31 mouse cellular contexts compared by ENCODE assay signal in genomic region chr11:71289490-71289889, GRCm38 (mm10). TPM values are rescaled to one million over a fixed set of nuclear protein-coding genes. Genes with fewer than 3 reads are reported as not detected.
"Had no signal": no experiment of that assay in that cellular context is flagged by ENCODE, and none has a peak within 500 bp of the region (broad histone marks: within the 10 kb centered on the region; RNA-seq: fewer than 3 reads in every experiment).

No protein-coding gene starts in this region.

- H3K4me2 ChIP-seq: embryonic facial prominence, embryonic 12.5 days; embryonic facial prominence, embryonic 13.5 days; embryonic facial prominence, embryonic 15.5 days; forebrain, embryonic 12.5 days; forebrain, embryonic 13.5 days; forebrain, embryonic 15.5 days had no signal

- ATAC-seq: forebrain, embryonic 13.5 days; forebrain, embryonic 14.5 days; forebrain, embryonic 15.5 days; forebrain, embryonic 16.5 days; forebrain, postnatal 0 days had no signal

- H3K27me3 ChIP-seq: embryonic facial prominence, embryonic 12.5 days; embryonic facial prominence, embryonic 13.5 days; embryonic facial prominence, embryonic 15.5 days; forebrain, embryonic 12.5 days; forebrain, embryonic 13.5 days; forebrain, embryonic 15.5 days had no signal

- H3K36me3 ChIP-seq: embryonic facial prominence, embryonic 10.5 days; embryonic facial prominence, embryonic 12.5 days; embryonic facial prominence, embryonic 13.5 days; embryonic facial prominence, embryonic 15.5 days; forebrain, embryonic 10.5 days; forebrain, embryonic 12.5 days; forebrain, embryonic 15.5 days had no signal

- H3K9ac ChIP-seq: embryonic facial prominence, embryonic 12.5 days; embryonic facial prominence, embryonic 13.5 days; embryonic facial prominence, embryonic 15.5 days; forebrain, embryonic 12.5 days; forebrain, embryonic 13.5 days; forebrain, embryonic 15.5 days; forebrain, postnatal 0 days had no signal

- H3K4me3 ChIP-seq: embryonic facial prominence, embryonic 10.5 days; embryonic facial prominence, embryonic 12.5 days; embryonic facial prominence, embryonic 13.5 days; embryonic facial prominence, embryonic 15.5 days; erythroblast, embryonic 14.5 days; forebrain, embryonic 10.5 days; forebrain, embryonic 12.5 days; forebrain, embryonic 13.5 days; forebrain, embryonic 15.5 days; gastrocnemius, adult 2 months; heart, adult 2 months had no signal

- H3K27ac ChIP-seq: embryonic facial prominence, embryonic 10.5 days; embryonic facial prominence, embryonic 12.5 days; embryonic facial prominence, embryonic 13.5 days; embryonic facial prominence, embryonic 15.5 days; forebrain, embryonic 10.5 days; forebrain, embryonic 12.5 days; forebrain, embryonic 13.5 days; forebrain, embryonic 15.5 days; gastrocnemius, adult 2 months; heart, adult 2 months had no signal

- DNase-seq: cerebellum, adult 2 months; cerebellum, adult 8-10 months; cerebellum, adult 9-10 months; cerebellum, adult 9-11 months; cerebellum, postnatal 10 days; cerebellum, postnatal 14 days; cerebellum, postnatal 25 days; cerebellum, postnatal 36 days; embryo, embryonic 11 days; forebrain, postnatal 0 days; gastrocnemius, adult 2 months; gastrocnemius, postnatal 10 days; gastrocnemius, postnatal 14 days; gastrocnemius, postnatal 25 days; gastrocnemius, postnatal 36 days; heart, adult 11 months; heart, adult 18-20 months; heart, adult 2 months had no signal

- H3K4me1 ChIP-seq: embryonic facial prominence, embryonic 10.5 days; embryonic facial prominence, embryonic 12.5 days; embryonic facial prominence, embryonic 13.5 days; embryonic facial prominence, embryonic 15.5 days; forebrain, embryonic 12.5 days; forebrain, embryonic 13.5 days; forebrain, embryonic 15.5 days had no signal

- H3K9me3 ChIP-seq: embryonic facial prominence, embryonic 10.5 days; embryonic facial prominence, embryonic 12.5 days; embryonic facial prominence, embryonic 13.5 days; embryonic facial prominence, embryonic 15.5 days; forebrain, embryonic 10.5 days; forebrain, embryonic 12.5 days; forebrain, embryonic 13.5 days; forebrain, embryonic 15.5 days had no signal

RNA-seq across cellular contexts. Expression of gene Nlrp1b, which starts 59.0 kb away (rescaled TPM):
- polyA plus RNA-seq: embryonic facial prominence, embryonic 10.5 days; embryonic facial prominence, embryonic 11.5 days; embryonic facial prominence, embryonic 13.5 days; erythroblast, embryonic 14.5 days; forebrain, embryonic 10.5 days; forebrain, embryonic 11.5 days; forebrain, embryonic 12.5 days; forebrain, embryonic 13.5 days; forebrain, embryonic 14.5 days; forebrain, embryonic 15.5 days; forebrain, embryonic 16.5 days had no signal
